Mouse (Mus musculus) testis, adult 2 months (tissue): Measurements from ENCODE around the gene Cmtm4.
A peak's percentile ranks its signal among the peaks of the same experiment; 100 is the strongest.

Experiments
- CTCF ChIP-seq: fragments of 200-500 bp; IDR thresholded peaks from 2 replicates; pipeline ENCODE4 v1.5.1; 2012; ENCODE audit warnings: low read depth, mild to moderate bottlenecking, inconsistent platforms, low read length, moderate library complexity; ENCODE audit not compliant: control insufficient read depth, insufficient read depth, insufficient replicate concordance
- POLR2A ChIP-seq: fragments of 200-500 bp; IDR thresholded peaks from 2 replicates; pipeline ENCODE4 v1.6.1; 2012; ENCODE audit warnings: low read depth, mild to moderate bottlenecking, inconsistent platforms, low read length, moderate library complexity; ENCODE audit not compliant: control insufficient read depth

- TF ChIP-seq CTCF (peak; percentile 28; the same call in 1 of the 2 replicates), POLR2A (peak; percentile 42; the same call in 1 of the 2 replicates)
Measured at GRCm38 (mm10) chr8:104340233-104341105, 55.1 kb downstream of the Cmtm4 start.
